Mouse (Mus musculus): ENCODE measurements at regions not wholly inside any gene's neighbourhood (a gene's known extent, or its start where the extent isn't known, plus 50 kb on each side); places are given as distances from the start of the nearest gene placed in this dataset.

- DNase-seq (ENCODE audit: low spot score) (peak; percentile 85), ATAC-seq (ENCODE audit: low FRiP score, low TSS enrichment) (no peak)
- Histone ChIP-seq H3K36me3 (ENCODE audit: control insufficient read depth, insufficient read depth, low read length) (no peaks in the 10 kb centered on the region), H3K9ac (ENCODE audit: low read length) (no peak overlapping the region), H3K4me2 (replicated peaks; ENCODE audit: low read depth) (no peak overlapping the region), H3K9me3 (ENCODE audit: control insufficient read depth, low read length) (no peaks in the 10 kb centered on the region), H3K4me3 (ENCODE audit: low read depth, low read length) (no peak overlapping the region), H3K4me1 (replicated peaks; ENCODE audit: control insufficient read depth, insufficient read depth) (no peaks in the 10 kb centered on the region), H3K27ac (replicated peaks) (no peak overlapping the region), H3K27me3 (ENCODE audit: control insufficient read depth, insufficient read depth, low read length) (no peaks in the 10 kb centered on the region; the same call in 1 of the 2 replicates)
- WGBS, result 9% methylated on average over 17 of the region's 17 CpGs
- TF ChIP-seq EP300 (optimal IDR thresholded peaks at IDR 0.05) (no peak), CTCF (IDR thresholded peaks at IDR 0.05; ENCODE audit: low read depth) (peak; percentile 95)
Observed at GRCm38 (mm10) chr12:56058463-56058862, 222.3 kb downstream of the Brms1l start.

- ATAC-seq (ENCODE audit: low FRiP score, low TSS enrichment) (no peak), DNase-seq (ENCODE audit: low spot score) (no peak)
- Histone ChIP-seq H3K27me3 (ENCODE audit: control insufficient read depth, insufficient read depth, low read length) (no peaks in the 10 kb centered on the region; the same call in 1 of the 2 replicates), H3K4me1 (replicated peaks; ENCODE audit: control insufficient read depth, insufficient read depth) (no peaks in the 10 kb centered on the region), H3K27ac (replicated peaks) (no peak overlapping the region), H3K9me3 (ENCODE audit: control insufficient read depth, low read length) (no peaks in the 10 kb centered on the region), H3K4me3 (ENCODE audit: low read depth, low read length) (no peak overlapping the region), H3K36me3 (ENCODE audit: control insufficient read depth, insufficient read depth, low read length) (no peaks in the 10 kb centered on the region), H3K4me2 (replicated peaks; ENCODE audit: low read depth) (no peak overlapping the region), H3K9ac (ENCODE audit: low read length) (no peak overlapping the region)
- TF ChIP-seq CTCF (IDR thresholded peaks at IDR 0.05; ENCODE audit: low read depth) (0 out of 2 replicates have a peak, but pooled peaks have one; percentile 7), EP300 (optimal IDR thresholded peaks at IDR 0.05) (no peak)
- 67% methylated on average over 6 of the region's 6 CpGs for WGBS
Observed at GRCm38 (mm10) chr12:56055382-56055781, 219.3 kb downstream of the Brms1l start.

GRCm38 (mm10) chr12:56046050-56046449 lies 209.9 kb downstream of the Brms1l start:
- Histone ChIP-seq H3K36me3 (ENCODE audit: control insufficient read depth, insufficient read depth, low read length) (no peaks in the 10 kb centered on the region), H3K4me2 (replicated peaks; ENCODE audit: low read depth) (no peak overlapping the region), H3K27ac (replicated peaks) (no peak overlapping the region), H3K9ac (ENCODE audit: low read length) (no peak overlapping the region), H3K4me3 (ENCODE audit: low read depth, low read length) (no peak overlapping the region), H3K27me3 (ENCODE audit: control insufficient read depth, insufficient read depth, low read length) (no peaks in the 10 kb centered on the region), H3K9me3 (ENCODE audit: control insufficient read depth, low read length) (no peaks in the 10 kb centered on the region), H3K4me1 (replicated peaks; ENCODE audit: control insufficient read depth, insufficient read depth) (no peaks in the 10 kb centered on the region)
- no peak for ATAC-seq (ENCODE audit: low FRiP score, low TSS enrichment)
- WGBS, result 66% methylated on average over 3 of the region's 3 CpGs
- no peak for DNase-seq (ENCODE audit: low spot score)
- TF ChIP-seq EP300 (optimal IDR thresholded peaks at IDR 0.05) (no peak), CTCF (IDR thresholded peaks at IDR 0.05; ENCODE audit: low read depth) (no peak)

- no peak for ATAC-seq (ENCODE audit: low FRiP score, low TSS enrichment)
- Histone ChIP-seq H3K4me3 (ENCODE audit: low read depth, low read length) (no peak overlapping the region), H3K27ac (replicated peaks) (no peak overlapping the region), H3K27me3 (ENCODE audit: control insufficient read depth, insufficient read depth, low read length) (no peaks in the 10 kb centered on the region), H3K4me2 (replicated peaks; ENCODE audit: low read depth) (no peak overlapping the region), H3K4me1 (replicated peaks; ENCODE audit: control insufficient read depth, insufficient read depth) (no peaks in the 10 kb centered on the region), H3K36me3 (ENCODE audit: control insufficient read depth, insufficient read depth, low read length) (no peaks in the 10 kb centered on the region), H3K9ac (ENCODE audit: low read length) (no peak overlapping the region), H3K9me3 (ENCODE audit: control insufficient read depth, low read length) (no peaks in the 10 kb centered on the region)
- TF ChIP-seq EP300 (optimal IDR thresholded peaks at IDR 0.05), result no peak
- TF ChIP-seq CTCF (IDR thresholded peaks at IDR 0.05; ENCODE audit: low read depth), result no peak
- DNase-seq (ENCODE audit: low spot score), result no peak
- 13% methylated on average over 7 of the region's 7 CpGs for WGBS
Observed at GRCm38 (mm10) chr12:56020954-56021514, 184.9 kb downstream of the Brms1l start.

GRCm38 (mm10) chr12:56020547-56020946 lies 184.4 kb downstream of the Brms1l start:
- no peak for TF ChIP-seq EP300 (optimal IDR thresholded peaks at IDR 0.05)
- H3K4me3 ChIP-seq (ENCODE audit: low read depth, low read length), result no peak overlapping the region
- 19% methylated on average over 1 of the region's 1 CpGs for WGBS
- H3K27me3 ChIP-seq (ENCODE audit: control insufficient read depth, insufficient read depth, low read length), result no peaks in the 10 kb centered on the region
- DNase-seq (ENCODE audit: low spot score) (no peak), ATAC-seq (ENCODE audit: low FRiP score, low TSS enrichment) (no peak)
- H3K4me2 ChIP-seq (replicated peaks; ENCODE audit: low read depth), result no peak overlapping the region
- no peak overlapping the region for H3K27ac ChIP-seq (replicated peaks)
- no peaks in the 10 kb centered on the region for H3K36me3 ChIP-seq (ENCODE audit: control insufficient read depth, insufficient read depth, low read length)
- H3K9ac ChIP-seq (ENCODE audit: low read length), result no peak overlapping the region
- no peaks in the 10 kb centered on the region for H3K4me1 ChIP-seq (replicated peaks; ENCODE audit: control insufficient read depth, insufficient read depth)
- no peaks in the 10 kb centered on the region for H3K9me3 ChIP-seq (ENCODE audit: control insufficient read depth, low read length)

GRCm38 (mm10) chr12:56009976-56010375 lies 173.9 kb downstream of the Brms1l start:
- H3K36me3 ChIP-seq (ENCODE audit: control insufficient read depth, insufficient read depth, low read length), result no peaks in the 10 kb centered on the region
- no peak overlapping the region for H3K9ac ChIP-seq (ENCODE audit: low read length)
- H3K27me3 ChIP-seq (ENCODE audit: control insufficient read depth, insufficient read depth, low read length), result no peaks in the 10 kb centered on the region
- no peak overlapping the region for H3K4me2 ChIP-seq (replicated peaks; ENCODE audit: low read depth)
- DNase-seq (ENCODE audit: low spot score) (no peak), ATAC-seq (ENCODE audit: low FRiP score, low TSS enrichment) (no peak)
- WGBS, result 40% methylated on average over 4 of the region's 4 CpGs
- no peaks in the 10 kb centered on the region for H3K4me1 ChIP-seq (replicated peaks; ENCODE audit: control insufficient read depth, insufficient read depth)
- no peak overlapping the region for H3K27ac ChIP-seq (replicated peaks)
- no peak overlapping the region for H3K4me3 ChIP-seq (ENCODE audit: low read depth, low read length)
- TF ChIP-seq EP300 (optimal IDR thresholded peaks at IDR 0.05), result no peak
- TF ChIP-seq CTCF (IDR thresholded peaks at IDR 0.05; ENCODE audit: low read depth), result no peak
- no peaks in the 10 kb centered on the region for H3K9me3 ChIP-seq (ENCODE audit: control insufficient read depth, low read length)

All from stomach, postnatal 0 days (tissue).